Mouse (Mus musculus): ENCODE measurements around the gene Galnt17. TPM values are rescaled to one million over a fixed set of nuclear protein-coding genes. Genes with fewer than 3 reads are reported as not detected.

The Galnt17 gene
- polyA plus RNA-seq, 2 experiments = 3.4 to 5.9 TPM

- H3K9me3 ChIP-seq (ENCODE audit: control insufficient read depth, low read length) = no peaks in the 10 kb centered on the region
- no peak for ATAC-seq (ENCODE audit: low FRiP score, low read depth)
- WGBS = 55% methylated on average over 4 of the region's 4 CpGs
- H3K36me3 ChIP-seq (ENCODE audit: control insufficient read depth, insufficient read depth, low read length) = no peaks in the 10 kb centered on the region
- DNase-seq (ENCODE audit: low spot score) = no peak
- H3K4me3 ChIP-seq (replicated peaks; ENCODE audit: low read length) = no peak overlapping the region
- no peaks in the 10 kb centered on the region for H3K27me3 ChIP-seq (ENCODE audit: control insufficient read depth, insufficient read depth, low read length)
- peaks cover 8% of the 10 kb centered on the region; the same call in 1 of the 2 replicates for H3K4me1 ChIP-seq (ENCODE audit: control insufficient read depth, insufficient read depth, low read length)
- no peak for TF ChIP-seq POLR2A (IDR thresholded peaks at IDR 0.05; ENCODE audit: borderline replicate concordance, extremely low read depth, insufficient read depth, insufficient read length)
- H3K4me2 ChIP-seq (replicated peaks; ENCODE audit: low read depth, low read length, severe bottlenecking) = no peak overlapping the region
- no peak overlapping the region for H3K9ac ChIP-seq (ENCODE audit: low read depth, low read length, severe bottlenecking)
- no peak overlapping the region for H3K27ac ChIP-seq (replicated peaks; ENCODE audit: low read depth, low read length)
Observed at GRCm38 (mm10) chr5:131315016-131315415, 6.7 kb upstream of the Galnt17 start.

- ATAC-seq (ENCODE audit: low FRiP score, low read depth) = peak; percentile 87
- WGBS = under 1% methylated on average over 35 of the region's 36 CpGs
- H3K27ac ChIP-seq (replicated peaks; ENCODE audit: low read depth, low read length) = 0 out of 2 replicates have a peak overlapping the region, but pooled peaks have one; percentile 26
- H3K4me1 ChIP-seq (ENCODE audit: control insufficient read depth, insufficient read depth, low read length) = peaks cover 5% of the 10 kb centered on the region
- no peak for TF ChIP-seq POLR2A (IDR thresholded peaks at IDR 0.05; ENCODE audit: borderline replicate concordance, extremely low read depth, insufficient read depth, insufficient read length)
- peak overlapping the region; percentile 71 for H3K4me3 ChIP-seq (replicated peaks; ENCODE audit: low read length)
- no peaks in the 10 kb centered on the region for H3K36me3 ChIP-seq (ENCODE audit: control insufficient read depth, insufficient read depth, low read length)
- H3K9ac ChIP-seq (ENCODE audit: low read depth, low read length, severe bottlenecking) = peak overlapping the region; percentile 64
- no peaks in the 10 kb centered on the region for H3K9me3 ChIP-seq (ENCODE audit: control insufficient read depth, low read length)
- H3K4me2 ChIP-seq (replicated peaks; ENCODE audit: low read depth, low read length, severe bottlenecking) = peak overlapping the region; percentile 98
- DNase-seq (ENCODE audit: low spot score) = peak; percentile 70
- peaks cover 19% of the 10 kb centered on the region for H3K27me3 ChIP-seq (ENCODE audit: control insufficient read depth, insufficient read depth, low read length)
Observed at GRCm38 (mm10) chr5:131307656-131308151, 593 bp downstream of the Galnt17 start.

- 0 out of 2 replicates have a peak overlapping the region, but pooled peaks have one; percentile 26 for H3K27ac ChIP-seq (replicated peaks; ENCODE audit: low read depth, low read length)
- no peaks in the 10 kb centered on the region for H3K36me3 ChIP-seq (ENCODE audit: control insufficient read depth, insufficient read depth, low read length)
- H3K27me3 ChIP-seq (ENCODE audit: control insufficient read depth, insufficient read depth, low read length) = peaks cover 19% of the 10 kb centered on the region
- TF ChIP-seq POLR2A (IDR thresholded peaks at IDR 0.05; ENCODE audit: borderline replicate concordance, extremely low read depth, insufficient read depth, insufficient read length) = no peak
- H3K9me3 ChIP-seq (ENCODE audit: control insufficient read depth, low read length) = no peaks in the 10 kb centered on the region
- H3K9ac ChIP-seq (ENCODE audit: low read depth, low read length, severe bottlenecking) = peak overlapping the region; percentile 64
- peak overlapping the region; percentile 98 for H3K4me2 ChIP-seq (replicated peaks; ENCODE audit: low read depth, low read length, severe bottlenecking)
- WGBS = under 1% methylated on average over 64 of the region's 64 CpGs
- ATAC-seq (ENCODE audit: low FRiP score, low read depth) (peak; percentile 45; the same call in 1 of the 2 replicates), DNase-seq (ENCODE audit: low spot score) (peak; percentile 24)
- peaks cover 5% of the 10 kb centered on the region for H3K4me1 ChIP-seq (ENCODE audit: control insufficient read depth, insufficient read depth, low read length)
- H3K4me3 ChIP-seq (replicated peaks; ENCODE audit: low read length) = peak overlapping the region; percentile 71
Observed at GRCm38 (mm10) chr5:131306908-131307655, 1.2 kb downstream of the Galnt17 start.

DNA sequence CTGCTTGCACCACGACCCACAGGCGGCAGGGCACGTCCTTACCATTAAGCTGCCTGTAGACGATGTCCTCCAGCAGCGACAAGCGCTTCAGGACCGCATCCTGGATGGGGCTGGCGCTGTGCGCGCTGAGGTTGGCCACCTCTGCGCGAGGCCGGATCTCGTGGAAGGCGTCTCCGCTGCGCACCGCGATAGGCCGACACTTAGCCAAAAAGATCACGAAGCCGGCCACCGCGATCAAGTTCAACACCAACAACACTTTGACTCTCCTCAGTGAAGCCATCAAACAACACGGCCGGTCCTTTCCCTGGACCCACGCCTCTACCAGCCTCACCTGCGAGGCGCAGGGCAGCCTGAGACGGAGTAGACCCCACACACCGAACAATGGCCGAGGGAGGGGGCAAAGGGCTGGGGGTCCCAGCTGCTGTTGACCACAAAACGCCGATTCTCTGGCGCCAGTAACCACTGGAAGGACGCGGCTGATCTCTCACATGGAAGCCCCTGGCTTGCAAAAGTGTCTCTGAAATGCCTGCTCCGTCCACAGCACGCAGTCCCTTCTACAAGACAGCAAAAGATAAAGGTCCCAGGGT, 1.9 kb downstream of the Galnt17 start:
- no peaks in the 10 kb centered on the region for H3K36me3 ChIP-seq (ENCODE audit: control insufficient read depth, insufficient read depth, low read length)
- H3K27me3 ChIP-seq (ENCODE audit: control insufficient read depth, insufficient read depth, low read length) = peaks cover 19% of the 10 kb centered on the region
- H3K4me3 ChIP-seq (replicated peaks; ENCODE audit: low read length) = peak overlapping the region; percentile 71
- no peak for TF ChIP-seq POLR2A (IDR thresholded peaks at IDR 0.05; ENCODE audit: borderline replicate concordance, extremely low read depth, insufficient read depth, insufficient read length)
- ATAC-seq (ENCODE audit: low FRiP score, low read depth) (no peak), DNase-seq (ENCODE audit: low spot score) (peak; percentile 12)
- peak overlapping the region; percentile 64; the same call in 1 of the 2 replicates for H3K9ac ChIP-seq (ENCODE audit: low read depth, low read length, severe bottlenecking)
- H3K9me3 ChIP-seq (ENCODE audit: control insufficient read depth, low read length) = no peaks in the 10 kb centered on the region
- peaks cover 5% of the 10 kb centered on the region for H3K4me1 ChIP-seq (ENCODE audit: control insufficient read depth, insufficient read depth, low read length)
- H3K27ac ChIP-seq (replicated peaks; ENCODE audit: low read depth, low read length) = no peak overlapping the region
- peak overlapping the region; percentile 98 for H3K4me2 ChIP-seq (replicated peaks; ENCODE audit: low read depth, low read length, severe bottlenecking)
- WGBS = 1% methylated on average over 39 of the region's 39 CpGs

- H3K9me3 ChIP-seq (ENCODE audit: control insufficient read depth, low read length) = no peaks in the 10 kb centered on the region
- H3K27ac ChIP-seq (replicated peaks; ENCODE audit: low read depth, low read length) = no peak overlapping the region
- no peaks in the 10 kb centered on the region for H3K36me3 ChIP-seq (ENCODE audit: control insufficient read depth, insufficient read depth, low read length)
- peak overlapping the region; percentile 98; the same call in 1 of the 2 replicates for H3K4me2 ChIP-seq (replicated peaks; ENCODE audit: low read depth, low read length, severe bottlenecking)
- no peak for ATAC-seq (ENCODE audit: low FRiP score, low read depth)
- no peak for TF ChIP-seq POLR2A (IDR thresholded peaks at IDR 0.05; ENCODE audit: borderline replicate concordance, extremely low read depth, insufficient read depth, insufficient read length)
- peaks cover 5% of the 10 kb centered on the region for H3K4me1 ChIP-seq (ENCODE audit: control insufficient read depth, insufficient read depth, low read length)
- WGBS = 33% methylated on average over 5 of the region's 5 CpGs
- no peak overlapping the region for H3K9ac ChIP-seq (ENCODE audit: low read depth, low read length, severe bottlenecking)
- peaks cover 19% of the 10 kb centered on the region for H3K27me3 ChIP-seq (ENCODE audit: control insufficient read depth, insufficient read depth, low read length)
- DNase-seq (ENCODE audit: low spot score) = no peak
- H3K4me3 ChIP-seq (replicated peaks; ENCODE audit: low read length) = no peak overlapping the region
Observed at GRCm38 (mm10) chr5:131305223-131305622, 3.1 kb downstream of the Galnt17 start.
